Mouse (Mus musculus) urinary bladder, postnatal 36 days (tissue): Measurements from ENCODE around the gene Trim67.

Experiments used
- DNase-seq, 2 experiments: peaks; one replicate each; pipeline ENCODE4 v3.0.0; 2022; ENCODE audit warnings: low spot score in 2 of 2, mixed read lengths in 1 of 2

The Trim67 gene

DNA sequence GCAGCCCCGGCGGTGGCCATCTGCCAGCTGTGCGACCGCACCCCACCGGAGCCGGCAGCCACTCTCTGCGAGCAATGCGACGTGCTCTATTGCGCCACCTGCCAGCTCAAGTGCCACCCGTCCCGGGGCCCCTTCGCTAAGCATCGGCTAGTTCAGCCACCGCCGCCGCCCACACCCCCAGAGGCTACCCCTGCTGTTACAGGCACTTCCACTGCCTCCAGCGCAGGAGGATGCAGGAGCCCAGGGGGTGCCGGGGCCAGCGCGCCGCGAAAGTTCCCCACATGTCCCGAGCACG lies 1.5 kb downstream of the Trim67 start:
- peak in 1 of 2 experiments; percentile 20 for DNase-seq

GRCm38 (mm10) chr8:124795781-124796488 lies 3.0 kb downstream of the Trim67 start:
- DNase-seq, result no peak

DNA sequence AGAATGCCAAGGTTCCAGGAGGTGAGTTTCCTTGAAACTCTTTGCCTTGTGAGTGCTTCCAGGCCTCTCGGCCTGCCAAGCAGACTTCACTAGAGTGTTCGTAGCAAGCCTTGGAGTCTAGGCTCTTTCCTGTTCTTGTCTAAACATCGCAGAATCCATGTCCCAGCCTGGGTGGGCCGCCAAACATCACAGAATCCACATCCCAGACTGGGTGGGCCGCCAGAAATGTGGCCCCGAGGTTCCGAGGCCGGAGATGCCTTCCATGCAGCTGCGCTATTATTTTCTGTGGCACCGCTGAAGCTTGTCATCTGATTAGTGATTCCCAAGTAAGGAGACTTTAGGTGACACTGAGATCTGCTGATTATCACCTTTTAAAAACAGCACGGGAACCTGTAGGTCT lies 7.7 kb downstream of the Trim67 start:
- no peak for DNase-seq

DNA sequence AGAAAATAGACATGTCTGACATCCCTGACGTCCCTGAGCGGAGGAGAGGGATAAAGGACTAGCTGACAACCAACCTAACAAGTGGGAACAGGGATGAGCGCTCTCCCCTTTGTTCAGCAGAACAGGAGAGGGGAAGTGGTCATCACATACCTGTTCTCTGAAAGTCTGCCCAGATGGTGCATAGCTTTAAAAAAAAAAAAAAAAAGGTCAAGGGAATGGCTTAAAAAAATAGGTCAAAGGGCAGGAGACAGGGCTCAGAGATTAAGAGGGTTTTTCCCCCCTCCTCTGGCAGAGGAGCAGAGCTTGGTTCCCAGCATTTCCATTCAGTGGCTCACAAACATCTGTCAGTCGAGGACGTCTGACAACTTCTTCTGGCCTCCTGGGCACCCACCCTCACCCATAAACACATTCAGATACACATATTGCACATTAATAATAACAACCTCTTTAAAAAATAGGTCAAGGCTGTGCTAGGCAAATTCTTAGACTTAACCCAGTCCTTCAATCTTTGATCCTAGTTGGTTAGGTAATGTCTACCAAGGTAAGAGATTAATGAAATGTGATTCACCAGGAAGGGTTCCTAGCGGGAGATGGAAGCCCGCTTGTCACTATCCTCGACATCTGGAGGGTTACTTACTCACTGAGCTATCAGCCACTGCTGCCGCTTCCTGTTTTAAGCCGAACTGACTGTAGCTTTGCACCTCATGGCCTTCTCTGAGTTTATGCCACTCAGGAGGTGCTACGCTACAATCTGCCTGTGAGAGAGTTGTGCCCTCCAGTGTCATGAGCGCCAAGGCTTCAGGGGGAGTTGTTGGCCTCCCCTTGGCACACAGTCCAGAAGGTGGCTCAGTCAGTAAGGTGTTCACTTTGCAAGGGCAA lies 11.2 kb downstream of the Trim67 start:
- no peak for DNase-seq

DNA sequence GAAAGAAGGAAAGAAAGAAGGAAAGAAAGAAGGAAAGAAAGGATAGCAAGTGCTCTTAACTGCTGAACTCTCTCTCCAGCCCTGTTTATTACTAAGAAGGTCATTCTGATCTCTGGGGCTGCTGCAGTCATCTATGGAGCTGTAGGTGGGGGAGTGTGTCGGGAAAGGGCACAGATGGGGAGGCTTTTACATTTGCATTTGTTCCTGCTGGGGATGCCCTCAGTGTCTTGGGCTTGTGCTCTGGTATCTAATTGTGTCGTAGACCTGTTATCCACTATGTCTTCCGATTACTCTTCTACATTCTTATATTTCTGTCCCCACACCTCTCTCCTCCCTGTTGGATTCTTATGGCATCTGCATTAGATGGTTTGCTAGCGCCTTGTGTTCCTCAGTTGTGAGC lies 13.1 kb downstream of the Trim67 start:
- no peak for DNase-seq

DNA sequence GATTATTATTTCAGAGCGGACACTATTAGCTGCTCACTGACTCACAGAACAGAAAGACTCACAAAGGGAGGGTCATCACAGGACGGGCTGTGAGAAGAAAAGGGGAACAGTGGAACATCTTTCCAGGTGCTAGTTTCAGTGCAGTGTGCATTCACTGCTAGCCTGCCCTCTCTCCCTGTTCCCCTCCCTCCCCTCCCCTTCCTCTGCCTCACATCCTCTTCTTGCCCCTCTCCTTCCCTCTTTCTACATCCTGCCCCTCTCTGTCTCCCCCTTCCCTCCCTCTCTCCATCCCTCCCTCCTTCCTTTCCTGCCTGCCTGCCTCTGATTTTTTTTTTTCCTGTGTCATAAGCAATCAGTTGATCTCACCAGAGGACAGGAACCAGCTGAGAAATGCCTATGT lies 16.5 kb downstream of the Trim67 start:
- no peak for DNase-seq

GRCm38 (mm10) chr8:124810056-124810610 lies 17.2 kb downstream of the Trim67 start:
- no peak for DNase-seq

- no peak for DNase-seq
Measured at GRCm38 (mm10) chr8:124810689-124811394, 17.9 kb downstream of the Trim67 start.

GRCm38 (mm10) chr8:124813326-124813725 lies 20.4 kb downstream of the Trim67 start:
- DNase-seq, result no peak

DNA sequence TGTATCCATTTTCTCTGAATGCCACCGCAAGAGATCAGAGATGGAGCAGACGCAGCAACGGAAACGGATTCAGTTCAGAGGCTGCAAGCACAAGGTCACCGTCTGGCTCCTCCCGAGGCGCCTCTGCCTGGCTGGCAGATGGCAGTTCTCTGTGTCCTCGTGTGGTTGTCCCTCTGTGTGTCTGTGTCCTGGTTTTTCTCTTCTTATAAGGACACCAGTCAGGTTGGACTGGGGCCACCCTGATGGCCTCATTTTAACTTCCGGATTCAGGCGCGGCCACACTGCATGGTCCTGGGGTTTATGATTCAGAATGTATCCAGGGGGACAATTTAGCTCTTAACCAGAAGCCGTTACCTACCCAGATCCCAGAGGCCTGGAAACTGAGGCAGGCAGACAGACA lies 23.0 kb downstream of the Trim67 start:
- DNase-seq, result no peak

- no peak for DNase-seq
Measured at GRCm38 (mm10) chr8:124816866-124817265, 24.0 kb downstream of the Trim67 start.

GRCm38 (mm10) chr8:124817361-124817760 lies 24.5 kb downstream of the Trim67 start:
- DNase-seq, result no peak

DNA sequence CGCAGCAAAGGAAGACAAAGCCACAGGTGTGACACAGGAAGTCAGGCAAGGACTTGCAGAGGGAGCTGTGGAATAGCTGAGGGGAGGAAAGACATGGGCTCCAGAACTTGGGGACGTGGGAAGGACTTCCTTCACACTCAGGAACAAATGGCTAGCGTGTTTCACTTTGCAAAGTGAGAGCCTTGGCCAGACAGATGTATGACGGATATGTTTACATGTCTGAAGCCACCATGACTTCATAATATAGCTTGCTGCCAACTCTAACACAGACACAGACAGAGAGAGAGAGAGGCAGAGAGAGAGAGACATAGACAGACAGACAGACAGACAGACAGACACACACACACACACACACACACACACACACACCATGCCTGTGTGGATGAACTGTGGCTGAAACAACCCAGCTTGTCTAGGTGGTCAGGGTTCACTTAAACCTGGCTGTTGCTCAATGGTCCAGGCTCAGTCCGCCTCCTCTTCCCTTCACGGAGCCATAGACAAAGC lies 26.8 kb downstream of the Trim67 start:
- no peak for DNase-seq

DNA sequence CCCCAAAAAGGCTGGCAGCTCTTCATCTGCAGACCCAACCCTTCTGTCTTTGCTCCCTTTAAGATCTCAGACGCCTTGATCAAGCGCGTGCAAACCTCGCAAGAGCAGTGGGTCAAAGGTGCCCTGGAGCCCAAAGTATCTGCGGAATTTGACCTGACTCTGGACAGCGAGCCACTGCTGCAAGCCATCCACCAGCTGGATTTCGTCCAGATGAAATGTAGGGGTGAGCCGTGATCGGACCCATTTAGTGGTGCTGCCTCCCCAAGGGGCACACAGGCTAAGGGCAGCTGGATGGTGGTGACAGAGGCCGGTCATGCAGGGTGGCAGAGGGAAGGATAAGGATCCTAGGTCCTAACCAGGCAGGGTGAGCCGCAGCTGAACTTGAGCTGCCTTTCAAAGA lies 27.2 kb downstream of the Trim67 start:
- no peak for DNase-seq

GRCm38 (mm10) chr8:124823497-124823896 lies 30.6 kb downstream of the Trim67 start:
- no peak for DNase-seq

GRCm38 (mm10) chr8:124826658-124827057 lies 33.8 kb downstream of the Trim67 start:
- DNase-seq, result peak in 1 of 2 experiments; percentile 37

- DNase-seq, result peak; percentile 9 to 38
Measured at GRCm38 (mm10) chr8:124827387-124827786, 34.5 kb downstream of the Trim67 start.

DNA sequence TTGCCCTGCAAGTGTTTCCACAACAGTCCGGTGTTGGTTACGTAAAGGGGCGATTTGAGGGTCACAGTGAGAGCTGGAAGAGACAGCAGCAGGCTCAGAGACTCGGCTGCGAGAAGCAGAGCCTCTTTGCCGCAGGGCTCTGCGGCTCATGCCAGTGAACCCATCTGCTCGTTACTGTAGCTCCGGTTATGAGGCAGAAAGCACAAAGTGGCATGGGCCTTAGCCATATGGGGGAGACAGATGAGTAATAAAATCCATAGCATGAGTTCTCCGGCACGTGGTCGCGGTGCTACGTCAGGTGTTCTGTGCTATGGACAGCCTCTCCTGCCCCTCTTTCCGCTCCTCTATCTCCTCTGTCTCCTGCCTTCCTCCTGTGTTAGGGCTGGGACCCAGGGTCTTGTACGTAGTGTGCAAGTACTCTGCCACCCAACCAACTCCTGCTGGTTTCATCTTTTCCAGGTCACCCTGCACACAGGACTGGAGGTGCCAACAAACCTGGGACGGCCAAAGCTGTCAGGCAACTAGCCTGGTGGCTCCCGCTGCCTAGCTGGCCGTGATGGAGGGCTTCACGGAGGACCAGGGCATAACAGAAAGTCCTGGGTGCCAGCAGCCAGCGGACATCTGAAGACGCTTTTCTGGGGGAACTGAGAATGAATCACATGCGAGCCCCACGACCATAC lies 35.8 kb downstream of the Trim67 start:
- no peak for DNase-seq

GRCm38 (mm10) chr8:124830050-124830449 lies 37.2 kb downstream of the Trim67 start:
- DNase-seq, result no peak

GRCm38 (mm10) chr8:124831531-124831930 lies 38.6 kb downstream of the Trim67 start:
- DNase-seq, result no peak

DNA sequence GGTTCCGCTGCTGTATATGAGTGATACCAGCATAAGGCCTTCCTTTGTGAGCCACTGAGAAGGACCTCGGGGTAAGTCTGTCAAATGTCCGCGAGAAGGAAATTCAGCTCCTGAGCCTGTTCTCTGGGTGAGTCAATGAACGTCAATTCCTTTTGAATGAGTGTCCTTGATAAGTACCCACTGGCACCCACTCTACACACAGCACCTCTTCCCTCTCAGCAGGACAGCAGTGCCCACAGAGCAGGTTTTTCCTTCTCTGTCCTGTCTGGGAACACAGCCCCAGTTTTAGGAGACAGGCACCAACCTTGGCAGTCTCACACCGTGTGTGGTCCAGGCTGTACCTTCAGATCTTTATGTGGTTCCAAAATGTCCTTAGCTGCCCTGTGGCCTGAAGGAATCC lies 39.0 kb downstream of the Trim67 start:
- no peak for DNase-seq
